Mouse (Mus musculus): Measurements from ENCODE around the gene Plekha5. TPM values are rescaled to one million over a fixed set of nuclear protein-coding genes. Genes with fewer than 3 reads are reported as not detected.

The Plekha5 gene
- 34.4 and 37.8 TPM in 2 replicates for total RNA-seq (2014; rRNA removed)
- 29.3 and 29.9 TPM in 2 replicates for polyA plus RNA-seq (2015; fragmentation: Nextera tagmentation; extraction: Ambion mirVana)

- ATAC-seq (peak; percentile 92), DNase-seq (ENCODE audit: low spot score) (peak; percentile 89)
- WGBS = 0% methylated on average over 34 of the region's 65 CpGs
- H3K4me3 ChIP-seq (ENCODE audit: low read length) = peak within 1 kb of the TSS; percentile 68
- peak within 1 kb of the TSS; percentile 85 for H3K4me2 ChIP-seq (ENCODE audit: low read depth, low read length)
- peaks cover 2% of the 10 kb centered on the region; the same call in 1 of the 2 replicates for H3K36me3 ChIP-seq (ENCODE audit: insufficient read depth, low read length)
- H3K9me3 ChIP-seq (ENCODE audit: low read length) = no peaks in the 10 kb centered on the region
- peak within 1 kb of the TSS; percentile 95 for H3K27ac ChIP-seq
- H3K27me3 ChIP-seq (ENCODE audit: insufficient read depth, low read length) = no peaks in the 10 kb centered on the region
- no peak for TF ChIP-seq CTCF (IDR thresholded peaks at IDR 0.05; ENCODE audit: low read depth)
- peak within 1 kb of the TSS; percentile 89 for H3K9ac ChIP-seq (replicated peaks; ENCODE audit: low read length)
- H3K4me1 ChIP-seq (ENCODE audit: insufficient read depth, low read length) = peaks cover 10% of the 10 kb centered on the region; the same call in 1 of the 2 replicates
Observed at GRCm38 (mm10) chr6:140423846-140424200, at the start of gene Plekha5. Gene Plekha5, plus strand, starts transcription at chr6:140424054.

GRCm38 (mm10) chr6:140375671-140376070 lies 48.2 kb upstream of the Plekha5 start:
- ATAC-seq (no peak), DNase-seq (ENCODE audit: low spot score) (no peak)
- Histone ChIP-seq H3K36me3 (ENCODE audit: insufficient read depth, low read length) (no peaks in the 10 kb centered on the region), H3K27me3 (ENCODE audit: insufficient read depth, low read length) (no peaks in the 10 kb centered on the region), H3K27ac (no peak overlapping the region), H3K9me3 (ENCODE audit: low read length) (no peaks in the 10 kb centered on the region), H3K9ac (replicated peaks; ENCODE audit: low read length) (no peak overlapping the region), H3K4me3 (ENCODE audit: low read length) (no peak overlapping the region), H3K4me1 (ENCODE audit: insufficient read depth, low read length) (no peaks in the 10 kb centered on the region), H3K4me2 (ENCODE audit: low read depth, low read length) (no peak overlapping the region)
- TF ChIP-seq CTCF (IDR thresholded peaks at IDR 0.05; ENCODE audit: low read depth) = no peak
- WGBS = 44% methylated on average over 4 of the region's 4 CpGs

- no peak for ATAC-seq
Observed at GRCm38 (mm10) chr6:140380588-140380987, 43.3 kb upstream of the Plekha5 start.

GRCm38 (mm10) chr6:140381162-140381561 lies 42.7 kb upstream of the Plekha5 start:
- Histone ChIP-seq H3K9me3 (ENCODE audit: low read length) (no peaks in the 10 kb centered on the region), H3K9ac (replicated peaks; ENCODE audit: low read length) (no peak overlapping the region), H3K4me3 (ENCODE audit: low read length) (no peak overlapping the region), H3K4me2 (ENCODE audit: low read depth, low read length) (no peak overlapping the region), H3K36me3 (ENCODE audit: insufficient read depth, low read length) (no peaks in the 10 kb centered on the region), H3K27ac (no peak overlapping the region), H3K4me1 (ENCODE audit: insufficient read depth, low read length) (no peaks in the 10 kb centered on the region), H3K27me3 (ENCODE audit: insufficient read depth, low read length) (no peaks in the 10 kb centered on the region)
- DNase-seq (ENCODE audit: low spot score) = no peak
- TF ChIP-seq CTCF (IDR thresholded peaks at IDR 0.05; ENCODE audit: low read depth) = no peak
- ATAC-seq = peak; percentile 55; the same call in 1 of the 2 replicates
- 71% methylated on average over 8 of the region's 8 CpGs for WGBS

More at GRCm38 (mm10) chr6:140380588-140380987, 43.3 kb upstream of the Plekha5 start:
- no peak overlapping the region for H3K4me2 ChIP-seq (ENCODE audit: low read depth, low read length)
- H3K4me3 ChIP-seq (ENCODE audit: low read length) = no peak overlapping the region
- no peaks in the 10 kb centered on the region for H3K9me3 ChIP-seq (ENCODE audit: low read length)
- H3K36me3 ChIP-seq (ENCODE audit: insufficient read depth, low read length) = no peaks in the 10 kb centered on the region
- no peak overlapping the region for H3K27ac ChIP-seq
- TF ChIP-seq CTCF (IDR thresholded peaks at IDR 0.05; ENCODE audit: low read depth) = no peak
- no peak overlapping the region for H3K9ac ChIP-seq (replicated peaks; ENCODE audit: low read length)
- WGBS = 78% methylated on average over 2 of the region's 2 CpGs
- DNase-seq (ENCODE audit: low spot score) = no peak
- no peaks in the 10 kb centered on the region for H3K4me1 ChIP-seq (ENCODE audit: insufficient read depth, low read length)
- no peaks in the 10 kb centered on the region for H3K27me3 ChIP-seq (ENCODE audit: insufficient read depth, low read length)

- H3K4me3 ChIP-seq (ENCODE audit: low read length) = no peak overlapping the region
- no peak overlapping the region for H3K9ac ChIP-seq (replicated peaks; ENCODE audit: low read length)
- 85% methylated on average over 10 of the region's 10 CpGs for WGBS
- no peak for TF ChIP-seq CTCF (IDR thresholded peaks at IDR 0.05; ENCODE audit: low read depth)
- H3K27ac ChIP-seq = no peak overlapping the region
- no peak for ATAC-seq
- no peak overlapping the region for H3K4me2 ChIP-seq (ENCODE audit: low read depth, low read length)
- no peaks in the 10 kb centered on the region for H3K9me3 ChIP-seq (ENCODE audit: low read length)
- no peak for DNase-seq (ENCODE audit: low spot score)
- no peaks in the 10 kb centered on the region for H3K4me1 ChIP-seq (ENCODE audit: insufficient read depth, low read length)
- no peaks in the 10 kb centered on the region for H3K36me3 ChIP-seq (ENCODE audit: insufficient read depth, low read length)
- H3K27me3 ChIP-seq (ENCODE audit: insufficient read depth, low read length) = no peaks in the 10 kb centered on the region
Observed at GRCm38 (mm10) chr6:140383580-140384400, 40.1 kb upstream of the Plekha5 start.

- Histone ChIP-seq H3K4me1 (ENCODE audit: insufficient read depth, low read length) (no peaks in the 10 kb centered on the region), H3K9ac (replicated peaks; ENCODE audit: low read length) (no peak overlapping the region), H3K27me3 (ENCODE audit: insufficient read depth, low read length) (no peaks in the 10 kb centered on the region), H3K36me3 (ENCODE audit: insufficient read depth, low read length) (no peaks in the 10 kb centered on the region), H3K4me3 (ENCODE audit: low read length) (no peak overlapping the region), H3K4me2 (ENCODE audit: low read depth, low read length) (no peak overlapping the region), H3K9me3 (ENCODE audit: low read length) (no peaks in the 10 kb centered on the region), H3K27ac (no peak overlapping the region)
- no peak for ATAC-seq
- TF ChIP-seq CTCF (IDR thresholded peaks at IDR 0.05; ENCODE audit: low read depth) = no peak
- WGBS = 95% methylated on average over 7 of the region's 7 CpGs
- no peak for DNase-seq (ENCODE audit: low spot score)
Observed at GRCm38 (mm10) chr6:140396687-140397086, 27.2 kb upstream of the Plekha5 start.

GRCm38 (mm10) chr6:140402766-140403310 lies 21.0 kb upstream of the Plekha5 start:
- ATAC-seq (no peak), DNase-seq (ENCODE audit: low spot score) (no peak)
- no peak overlapping the region for H3K9ac ChIP-seq (replicated peaks; ENCODE audit: low read length)
- no peak overlapping the region for H3K27ac ChIP-seq
- no peak overlapping the region for H3K4me2 ChIP-seq (ENCODE audit: low read depth, low read length)
- 85% methylated on average over 13 of the region's 13 CpGs for WGBS
- H3K4me3 ChIP-seq (ENCODE audit: low read length) = no peak overlapping the region
- H3K27me3 ChIP-seq (ENCODE audit: insufficient read depth, low read length) = no peaks in the 10 kb centered on the region
- H3K4me1 ChIP-seq (ENCODE audit: insufficient read depth, low read length) = no peaks in the 10 kb centered on the region
- no peak for TF ChIP-seq CTCF (IDR thresholded peaks at IDR 0.05; ENCODE audit: low read depth)
- H3K9me3 ChIP-seq (ENCODE audit: low read length) = no peaks in the 10 kb centered on the region
- no peaks in the 10 kb centered on the region for H3K36me3 ChIP-seq (ENCODE audit: insufficient read depth, low read length)

All from hindbrain, postnatal 0 days (tissue).